ENCODE assay signal across 13 mouse cellular contexts in the genomic region with DNA sequence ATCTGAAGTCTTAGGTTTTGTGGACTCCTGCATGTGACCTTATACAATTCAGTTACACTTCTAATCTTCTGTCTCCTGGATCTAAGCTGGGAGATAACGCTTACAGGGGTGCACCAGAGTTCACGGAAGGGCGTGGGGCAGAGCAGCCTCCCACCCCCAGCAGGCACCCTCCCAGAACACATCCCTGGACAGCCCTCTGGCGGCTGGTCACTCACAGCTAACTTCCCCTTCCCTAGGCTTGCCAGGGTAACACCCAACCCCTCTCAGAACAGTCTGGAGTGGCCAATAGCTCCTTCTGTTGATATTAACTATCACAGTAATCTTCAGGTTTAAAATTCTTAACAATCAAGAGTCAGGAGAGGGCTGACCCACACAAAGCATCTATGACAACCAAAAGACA.
A peak's percentile ranks its signal among the peaks of the same experiment; 100 is the strongest.
DNase-seq lines count a peak whose midpoint lies in the region; ATAC-seq and TF ChIP-seq lines count a peak whose summit lies in the region.
"Had no signal": no experiment of that assay in that cellular context is flagged by ENCODE, and none has a peak within 500 bp of the region (broad histone marks: within the 10 kb centered on the region; RNA-seq: fewer than 3 reads in every experiment).

No protein-coding gene starts in this region.

- DNase-seq in gastrocnemius, adult 2 months = peak; percentile 69
- no peak for DNase-seq in gastrocnemius, postnatal 4 days (ENCODE audit: low spot score in 2 of 2)
- DNase-seq in urinary bladder, postnatal 14 days (ENCODE audit: low spot score) = peak; percentile 46
- DNase-seq in urinary bladder, postnatal 25 days (ENCODE audit: low spot score) = no peak
- DNase-seq in lung, postnatal 0 days (ENCODE audit: low spot score) = peak; percentile 60
- DNase-seq in midbrain, embryonic 11.5 days (ENCODE audit: low spot score, missing footprints) = no peak
- DNase-seq in left cerebral cortex, postnatal 36 days (ENCODE audit: low spot score in 2 of 2) = no peak
- DNase-seq: cerebellum, adult 11 months; midbrain, embryonic 14.5 days had no signal

- no peak overlapping the region for H3K9ac ChIP-seq in lung, postnatal 0 days (replicated peaks; ENCODE audit: low read depth)
- H3K9ac ChIP-seq in midbrain, embryonic 13.5 days (replicated peaks) = no peak overlapping the region
- no peak overlapping the region for H3K9ac ChIP-seq in midbrain, embryonic 11.5 days (ENCODE audit: low read length)
- H3K9ac ChIP-seq: heart, embryonic 13.5 days; neural tube, embryonic 15.5 days had no signal

- H3K9me3 ChIP-seq in lung, postnatal 0 days (ENCODE audit: low read length) = no peaks in the 10 kb centered on the region
- H3K9me3 ChIP-seq in midbrain, embryonic 13.5 days = no peaks in the 10 kb centered on the region
- no peaks in the 10 kb centered on the region for H3K9me3 ChIP-seq in midbrain, embryonic 11.5 days (ENCODE audit: control insufficient read depth, low read length)
- H3K9me3 ChIP-seq: heart, embryonic 13.5 days; neural tube, embryonic 15.5 days had no signal

- 54% methylated on average over 4 of the region's 4 CpGs for WGBS in lung, postnatal 0 days
- WGBS in midbrain, embryonic 13.5 days = 88% methylated on average over 4 of the region's 4 CpGs
- 86% methylated on average over 4 of the region's 4 CpGs for WGBS in midbrain, embryonic 11.5 days

- no peak overlapping the region for H3K4me3 ChIP-seq in gastrocnemius, adult 2 months
- no peak overlapping the region for H3K4me3 ChIP-seq in lung, postnatal 0 days (ENCODE audit: low read depth, low read length)
- H3K4me3 ChIP-seq in midbrain, embryonic 13.5 days (replicated peaks) = no peak overlapping the region
- H3K4me3 ChIP-seq in midbrain, embryonic 11.5 days (ENCODE audit: low read depth, low read length) = no peak overlapping the region
- H3K4me3 ChIP-seq: heart, embryonic 13.5 days; neural tube, embryonic 15.5 days had no signal

- ATAC-seq in lung, postnatal 0 days = peak; percentile 73
- no peak for ATAC-seq in midbrain, embryonic 13.5 days
- no peak for ATAC-seq in midbrain, embryonic 11.5 days (ENCODE audit: low FRiP score)
- ATAC-seq: hindbrain, embryonic 16.5 days had no signal

- TF ChIP-seq CTCF in gastrocnemius, adult 2 months (IDR thresholded peaks at IDR 0.05) = peak; percentile 41
- peak; percentile 66 for TF ChIP-seq CTCF in lung, postnatal 0 days (IDR thresholded peaks at IDR 0.05)

- 0 out of 2 replicates have a peak overlapping the region, but pooled peaks have one; percentile 21 for H3K27ac ChIP-seq in gastrocnemius, adult 2 months
- no peak overlapping the region; the same call in 1 of the 2 replicates for H3K27ac ChIP-seq in lung, postnatal 0 days (ENCODE audit: low read length)
- no peak overlapping the region for H3K27ac ChIP-seq in midbrain, embryonic 13.5 days
- H3K27ac ChIP-seq in midbrain, embryonic 11.5 days (ENCODE audit: low read depth, low read length) = no peak overlapping the region
- H3K27ac ChIP-seq: heart, embryonic 13.5 days; neural tube, embryonic 15.5 days had no signal

- no peaks in the 10 kb centered on the region for H3K27me3 ChIP-seq in lung, postnatal 0 days (replicated peaks; ENCODE audit: insufficient read depth, low read length)
- no peaks in the 10 kb centered on the region for H3K27me3 ChIP-seq in midbrain, embryonic 13.5 days
- no peaks in the 10 kb centered on the region for H3K27me3 ChIP-seq in midbrain, embryonic 11.5 days (ENCODE audit: control insufficient read depth, insufficient read depth, low read length)
- H3K27me3 ChIP-seq: heart, embryonic 13.5 days; neural tube, embryonic 15.5 days had no signal

- no peaks in the 10 kb centered on the region for H3K36me3 ChIP-seq in lung, postnatal 0 days (ENCODE audit: insufficient read depth, low read length)
- peaks cover 6% of the 10 kb centered on the region for H3K36me3 ChIP-seq in midbrain, embryonic 13.5 days
- H3K36me3 ChIP-seq in midbrain, embryonic 11.5 days (ENCODE audit: control insufficient read depth, insufficient read depth, low read length) = no peaks in the 10 kb centered on the region
- H3K36me3 ChIP-seq: neural tube, embryonic 15.5 days had no signal

- no peak overlapping the region for H3K4me2 ChIP-seq in lung, postnatal 0 days (replicated peaks; ENCODE audit: low read depth, low read length)
- no peak overlapping the region for H3K4me2 ChIP-seq in midbrain, embryonic 13.5 days (replicated peaks)
- no peak overlapping the region for H3K4me2 ChIP-seq in midbrain, embryonic 11.5 days
- H3K4me2 ChIP-seq: heart, embryonic 13.5 days; neural tube, embryonic 15.5 days had no signal

- TF ChIP-seq EP300 in lung, postnatal 0 days (IDR thresholded peaks at IDR 0.05) = no peak

- H3K4me1 ChIP-seq in lung, postnatal 0 days (ENCODE audit: insufficient read depth, low read depth, low read length) = peaks cover 32% of the 10 kb centered on the region
- H3K4me1 ChIP-seq in midbrain, embryonic 13.5 days (replicated peaks) = no peaks in the 10 kb centered on the region
- H3K4me1 ChIP-seq in midbrain, embryonic 11.5 days (ENCODE audit: control insufficient read depth, insufficient read depth, low read length) = no peaks in the 10 kb centered on the region

- intact Hi-C loops in gastrocnemius, adult 2 months (cut with DNase I) = loop anchor here (10.0 kb wide), 1 partner anchor 588 kb away; the partner anchor contains the start of gene Edrf1
- intact Hi-C loops in left cerebral cortex, postnatal 36 days (cut with DNase I) = no loop called here

Comparison
In these comparisons a context has a peak if more than half of its experiments do, and no peak if none do; other contexts are left out.
1. DNase-seq: peak in gastrocnemius, adult 2 months (single experiment), urinary bladder, postnatal 14 days (single experiment) and lung, postnatal 0 days (single experiment); none in gastrocnemius, postnatal 4 days (0 of 2), urinary bladder, postnatal 25 days (single experiment), midbrain, embryonic 11.5 days (single experiment) and left cerebral cortex, postnatal 36 days (0 of 2).